Mouse (Mus musculus): ENCODE measurements around the gene Slc8b1.

Slc8b1 gene

DNA sequence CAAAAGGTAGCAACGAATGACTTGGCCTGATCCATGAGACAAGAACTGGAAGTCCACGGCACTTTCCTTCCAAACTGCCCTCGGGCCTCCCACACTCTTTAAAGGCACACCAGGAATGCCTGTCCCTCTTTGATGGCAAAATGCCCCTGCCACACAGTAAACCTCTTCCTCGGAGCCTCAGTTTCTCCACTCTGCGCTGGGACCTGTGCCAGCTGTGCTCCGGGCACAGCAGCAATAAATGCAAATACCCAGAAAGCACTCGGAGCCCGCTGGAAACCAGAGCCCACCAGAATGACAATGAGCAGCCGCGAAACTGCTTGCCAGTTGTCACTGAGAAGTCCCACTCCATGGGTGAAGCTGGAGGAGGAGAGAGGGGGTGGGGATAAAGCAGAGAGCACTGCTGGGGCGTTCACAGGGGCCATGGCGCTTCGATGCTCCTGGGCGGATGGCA, 56.8 kb downstream of the Slc8b1 start:
- no peak for DNase-seq (ENCODE audit: low read depth, low spot score)

- no peak for DNase-seq (ENCODE audit: low read depth, low spot score)
Observed at GRCm38 (mm10) chr5:120568336-120568768, 57.4 kb downstream of the Slc8b1 start.

DNA sequence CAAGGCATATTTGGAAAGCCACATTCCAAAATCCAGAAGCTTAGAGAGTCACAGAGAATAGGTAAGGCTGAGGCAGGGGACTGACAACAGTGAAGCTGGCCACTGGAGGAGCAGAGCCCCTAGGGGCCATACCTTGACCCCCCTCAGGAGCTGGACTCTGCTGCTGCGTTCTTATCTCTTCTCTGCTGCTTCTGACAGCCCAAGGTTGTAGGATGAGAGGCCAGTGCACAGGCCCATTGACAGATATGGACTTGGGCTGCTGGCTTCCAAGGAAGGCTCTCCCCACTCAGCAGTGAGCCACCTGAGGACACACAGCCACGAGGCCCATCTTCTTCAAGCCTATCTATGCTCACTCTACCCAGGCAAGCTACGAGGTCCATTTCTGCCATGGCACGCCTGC, 58.0 kb downstream of the Slc8b1 start:
- DNase-seq (ENCODE audit: low read depth, low spot score) = no peak

GRCm38 (mm10) chr5:120569791-120570190, 58.8 kb downstream of the Slc8b1 start:
- DNase-seq (ENCODE audit: low read depth, low spot score) = no peak

- no peak for DNase-seq (ENCODE audit: low read depth, low spot score)
Observed at GRCm38 (mm10) chr5:120570289-120570897, 59.4 kb downstream of the Slc8b1 start.

DNA sequence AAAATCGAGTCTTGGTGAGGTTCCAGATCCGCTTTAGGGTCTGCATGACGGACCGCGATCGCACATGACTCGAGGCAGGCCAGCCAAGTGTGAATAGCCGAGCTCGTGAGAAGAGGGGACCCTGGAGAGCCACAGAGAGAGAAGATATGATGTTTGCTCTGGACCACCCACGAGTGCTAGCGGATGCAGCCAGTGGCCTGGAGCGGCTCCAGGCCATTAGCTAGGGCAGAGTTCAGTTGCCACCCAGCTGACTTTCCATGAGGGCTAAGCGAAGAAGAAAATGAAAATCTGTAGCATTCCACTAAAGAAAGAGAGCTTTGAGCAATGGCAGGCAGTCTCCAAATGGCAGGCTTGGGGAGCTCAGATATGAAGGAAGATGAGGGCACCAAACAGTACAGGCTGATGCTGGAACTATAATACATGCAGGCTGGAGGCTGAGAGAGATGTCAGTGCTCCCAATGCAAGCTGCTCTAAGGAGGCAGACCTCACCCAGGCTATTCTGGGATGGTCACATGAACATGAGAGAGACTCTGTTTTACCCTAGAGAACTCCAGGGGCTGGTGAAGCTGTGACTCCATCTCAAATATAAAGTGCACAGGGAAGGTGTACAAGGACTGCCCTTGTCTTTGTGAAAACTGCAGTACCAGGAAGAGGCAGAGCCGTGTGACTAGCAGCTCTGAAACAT, 60.2 kb downstream of the Slc8b1 start:
- DNase-seq (ENCODE audit: low read depth, low spot score) = no peak

DNA sequence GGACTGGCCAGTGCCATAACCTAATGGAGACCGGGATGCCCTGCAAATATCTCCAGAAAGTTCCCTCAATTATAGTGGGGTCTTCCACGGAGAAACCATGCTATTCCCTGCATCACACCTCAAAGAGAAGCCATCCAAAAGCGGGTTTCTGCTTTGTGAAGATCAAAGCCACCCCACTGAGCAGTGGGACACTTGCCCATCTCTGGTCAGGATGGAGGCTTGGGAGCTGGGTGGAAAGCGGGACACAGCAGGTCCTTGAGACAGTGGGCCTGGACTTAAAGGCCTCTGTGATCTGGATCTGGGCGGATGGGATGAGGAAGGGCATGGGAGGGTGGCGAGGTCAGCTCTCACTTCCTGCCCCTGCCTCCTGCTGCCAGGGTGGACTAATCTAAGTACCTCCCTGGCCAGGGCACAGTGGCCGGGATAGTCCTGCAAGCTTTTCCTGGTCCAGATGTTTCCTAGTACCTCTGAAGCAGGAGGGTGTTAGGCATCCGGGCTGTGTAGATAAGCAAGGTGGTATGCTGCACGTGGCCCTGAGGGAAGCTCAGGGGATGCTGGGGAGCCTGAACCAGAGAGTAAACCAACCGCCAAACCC, 63.6 kb downstream of the Slc8b1 start:
- no peak for DNase-seq (ENCODE audit: low read depth, low spot score)

GRCm38 (mm10) chr5:120576781-120577301, 65.9 kb downstream of the Slc8b1 start:
- no peak for DNase-seq (ENCODE audit: low read depth, low spot score)

GRCm38 (mm10) chr5:120577935-120578441, 67.0 kb downstream of the Slc8b1 start:
- DNase-seq (ENCODE audit: low read depth, low spot score) = no peak

DNA sequence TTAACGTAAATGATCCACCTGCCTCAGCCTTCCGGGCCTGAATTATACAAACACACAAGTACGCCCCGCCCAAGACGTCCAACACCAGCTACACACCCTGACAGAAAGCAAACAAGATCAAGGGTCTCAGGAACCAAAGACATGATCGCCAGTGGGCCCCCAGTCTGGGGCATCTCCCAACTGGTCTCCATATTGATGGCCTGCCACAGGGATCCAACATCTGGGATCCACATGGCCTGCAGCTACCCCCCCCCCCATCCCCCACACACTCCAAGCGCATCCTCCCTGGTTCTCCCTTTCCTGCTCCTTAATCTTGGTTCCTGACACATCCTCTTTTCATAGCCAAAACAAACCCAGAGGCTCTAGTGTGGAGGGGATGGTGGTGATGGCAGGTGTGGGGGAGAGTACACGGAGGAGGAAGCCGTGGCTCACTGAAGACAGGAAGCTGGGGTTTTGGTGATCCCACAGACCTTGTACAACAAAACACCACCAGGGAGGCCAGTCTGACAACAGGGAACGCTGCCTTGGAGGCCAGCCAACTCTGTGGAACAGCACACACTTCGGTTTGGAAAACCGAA, 67.6 kb downstream of the Slc8b1 start:
- DNase-seq (ENCODE audit: low read depth, low spot score) = no peak

GRCm38 (mm10) chr5:120579211-120579897, 68.4 kb downstream of the Slc8b1 start:
- no peak for DNase-seq (ENCODE audit: low read depth, low spot score)

GRCm38 (mm10) chr5:120579898-120580626, 69.1 kb downstream of the Slc8b1 start:
- no peak for DNase-seq (ENCODE audit: low read depth, low spot score)

- no peak for DNase-seq (ENCODE audit: low read depth, low spot score)
Observed at GRCm38 (mm10) chr5:120582002-120582401, 71.0 kb downstream of the Slc8b1 start.

DNA sequence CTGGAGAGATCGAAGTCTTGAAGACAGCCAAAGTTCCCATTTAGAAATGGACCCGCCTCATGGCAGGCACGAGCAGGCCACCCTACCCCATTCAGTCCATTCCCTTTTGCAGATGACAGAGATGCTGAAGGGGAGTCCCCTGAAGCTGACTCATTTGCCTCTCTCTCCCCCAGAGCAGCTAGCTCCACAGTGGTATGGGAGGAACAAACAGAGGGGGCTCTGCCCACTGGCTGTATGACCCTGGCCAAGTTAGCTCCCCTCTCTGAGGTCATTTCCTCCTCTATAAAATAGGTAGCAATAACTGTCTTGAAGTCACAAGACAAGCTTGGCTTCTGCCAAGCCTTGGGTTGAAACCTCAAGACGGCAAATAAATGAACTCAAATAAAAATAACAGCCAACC, 72.5 kb downstream of the Slc8b1 start:
- no peak for DNase-seq (ENCODE audit: low read depth, low spot score)

Data from brain, embryonic 18.5 days (tissue).